In genomic region chr17:57358441-57358840, GRCm38 (mm10) we compare ENCODE assay signal across 14 mouse cellular contexts. TPM values are rescaled to one million over a fixed set of nuclear protein-coding genes. Genes with fewer than 3 reads are reported as not detected.
DNase-seq lines count a peak whose midpoint lies in the region; ATAC-seq and TF ChIP-seq lines count a peak whose summit lies in the region.
"Had no signal": no experiment of that assay in that cellular context is flagged by ENCODE, and none has a peak within 500 bp of the region (broad histone marks: within the 10 kb centered on the region; RNA-seq: fewer than 3 reads in every experiment).

Gene Adgre1 (plus strand): TSS chr17:57358691.

- peak; percentile 93 for ATAC-seq in common myeloid progenitor, adult 5-6 weeks (replicated peaks; ENCODE audit: low read depth, poor library complexity, severe bottlenecking)
- ATAC-seq: intestine, embryonic 15.5 days had no signal

- no peak for TF ChIP-seq POLR2A in liver, adult 2 months (IDR thresholded peaks at IDR 0.05; ENCODE audit: extremely low read depth, insufficient read depth, low read length)

- DNase-seq in liver, adult 2 months (ENCODE audit: extremely low read depth, low read depth, low spot score) = peak; percentile 35
- DNase-seq in liver = no peak
- peak; percentile 35 for DNase-seq in NIH3T3 (ENCODE audit: low read depth)
- DNase-seq in lung, postnatal 36 days = peak; percentile 47
- DNase-seq in layer of hippocampus, adult 18-20 months (ENCODE audit: low spot score in 2 of 2) = no peak
- no peak for DNase-seq in cerebellum, adult 18-20 months
- DNase-seq: cerebellum, adult 9-10 months; heart, postnatal 4 days; retina, postnatal 1 day had no signal

- H3K27ac ChIP-seq in liver, adult 2 months (replicated peaks; ENCODE audit: insufficient read depth, low read depth, low read length) = peak within 1 kb of the TSS; percentile 35; the same call in 1 of the 2 replicates
- H3K27ac ChIP-seq: embryonic facial prominence, embryonic 13.5 days; heart, adult 2 months; intestine, embryonic 15.5 days; midbrain, embryonic 10.5 days had no signal

- 38% methylated on average over 1 of the region's 1 CpGs for WGBS in liver, adult 2 months

- H3K4me1 ChIP-seq in liver, adult 2 months (ENCODE audit: control insufficient read depth, insufficient read depth, low read length) = no peaks in the 10 kb centered on the region
- H3K4me1 ChIP-seq: embryonic facial prominence, embryonic 13.5 days; intestine, embryonic 15.5 days; midbrain, embryonic 10.5 days had no signal

- no peaks in the 10 kb centered on the region for H3K79me2 ChIP-seq in liver, adult 2 months (ENCODE audit: control insufficient read depth, insufficient read depth, low read length)

- TF ChIP-seq CTCF in liver, adult 2 months (IDR thresholded peaks at IDR 0.05; ENCODE audit: low read depth, low read length) = no peak

- no peaks in the 10 kb centered on the region for H3K27me3 ChIP-seq in liver, adult 2 months (ENCODE audit: control insufficient read depth, insufficient read depth, low read length)
- H3K27me3 ChIP-seq: embryonic facial prominence, embryonic 13.5 days; intestine, embryonic 15.5 days had no signal

- H3K36me3 ChIP-seq in liver, adult 2 months (ENCODE audit: control insufficient read depth, insufficient read depth, low read length) = no peaks in the 10 kb centered on the region
- H3K36me3 ChIP-seq: embryonic facial prominence, embryonic 13.5 days; intestine, embryonic 15.5 days; midbrain, embryonic 10.5 days had no signal

- peak within 1 kb of the TSS; percentile 51; the same call in 1 of the 2 replicates for H3K9ac ChIP-seq in liver, adult 2 months (ENCODE audit: low read depth, low read length)
- H3K9ac ChIP-seq: embryonic facial prominence, embryonic 13.5 days; intestine, embryonic 15.5 days had no signal

- H3K4me3 ChIP-seq in liver, adult 2 months (ENCODE audit: insufficient read depth, low read depth, low read length) = peak within 1 kb of the TSS; percentile 51
- H3K4me3 ChIP-seq: embryonic facial prominence, embryonic 13.5 days; heart, adult 2 months; intestine, embryonic 15.5 days; midbrain, embryonic 10.5 days had no signal

RNA-seq across cellular contexts. Expression of gene Adgre1, which starts in this region (rescaled TPM):
- 27.3 and 31.6 TPM in 2 replicates for total RNA-seq in liver, adult 2 months (2014; rRNA removed)
- 4.7 and 10.0 TPM in 2 replicates for polyA plus RNA-seq in liver, adult 2 months (2012; rRNA removed)
- 2.4 and 9.0 TPM in 2 replicates for total RNA-seq in common myeloid progenitor, adult 5-6 weeks (2017)
- total RNA-seq in layer of hippocampus, adult 18-20 months (2021) = 1 to 10 TPM; 3.6 to 4.2 TPM

Comparison
In these comparisons a context has a peak if more than half of its experiments do, and no peak if none do; other contexts are left out.
1. DNase-seq: peak in liver, adult 2 months (single experiment), NIH3T3 (single experiment) and lung, postnatal 36 days (single experiment); none in liver (single experiment), layer of hippocampus, adult 18-20 months (0 of 2) and cerebellum, adult 18-20 months (0 of 2).